ENCODE assay signal across 15 mouse cellular contexts in the genomic region with DNA sequence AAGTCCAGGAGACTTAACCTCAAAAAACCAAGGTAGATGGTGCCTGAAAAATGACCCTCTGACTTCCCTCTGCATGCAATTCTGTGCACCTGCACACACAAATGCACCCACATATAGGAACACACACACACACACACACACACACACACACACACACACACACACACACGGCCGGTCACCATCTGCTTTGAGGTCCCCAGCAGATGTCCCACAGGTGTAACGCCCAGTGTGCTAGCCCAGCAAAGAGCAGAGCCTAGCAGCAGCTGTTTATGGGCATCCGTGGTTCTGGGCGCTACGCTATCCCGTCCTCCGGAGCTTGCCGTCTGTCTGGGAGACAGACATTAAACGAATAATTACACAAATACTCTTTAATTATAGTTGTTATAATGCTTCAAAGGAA. TPM values are rescaled to one million over a fixed set of nuclear protein-coding genes. Genes with fewer than 3 reads are reported as not detected.
DNase-seq lines count a peak whose midpoint lies in the region; ATAC-seq and TF ChIP-seq lines count a peak whose summit lies in the region.
"Had no signal": no experiment of that assay in that cellular context is flagged by ENCODE, and none has a peak within 500 bp of the region (broad histone marks: within the 10 kb centered on the region; RNA-seq: fewer than 3 reads in every experiment).

No protein-coding gene starts in this region.

- peaks cover 5% of the 10 kb centered on the region; the same call in 1 of the 2 replicates for H3K36me3 ChIP-seq in forebrain, embryonic 13.5 days (ENCODE audit: poor library complexity, severe bottlenecking)
- no peaks in the 10 kb centered on the region for H3K36me3 ChIP-seq in forebrain, embryonic 11.5 days (ENCODE audit: control insufficient read depth, insufficient read depth, low read length)
- no peaks in the 10 kb centered on the region for H3K36me3 ChIP-seq in liver, adult 2 months (ENCODE audit: control insufficient read depth, insufficient read depth, low read length)
- H3K36me3 ChIP-seq in macrophage (ENCODE audit: inconsistent target) = no peaks in the 10 kb centered on the region

- no peak for TF ChIP-seq CTCF in liver, adult 2 months (IDR thresholded peaks at IDR 0.05; ENCODE audit: low read depth, low read length)
- no peak for TF ChIP-seq CTCF in brain, embryonic 14.5 days (IDR thresholded peaks at IDR 0.05; ENCODE audit: borderline replicate concordance, extremely low read depth, insufficient read depth, insufficient read length)

- ATAC-seq in forebrain, embryonic 13.5 days = peak; percentile 42; the same call in 1 of the 2 replicates
- ATAC-seq in forebrain, embryonic 11.5 days (replicated peaks; ENCODE audit: low FRiP score) = no peak; the same call in 1 of the 2 replicates

- H3K27me3 ChIP-seq in forebrain, embryonic 13.5 days = no peaks in the 10 kb centered on the region
- H3K27me3 ChIP-seq in forebrain, embryonic 11.5 days (ENCODE audit: control insufficient read depth, insufficient read depth, low read length) = no peaks in the 10 kb centered on the region
- no peaks in the 10 kb centered on the region for H3K27me3 ChIP-seq in liver, adult 2 months (ENCODE audit: control insufficient read depth, insufficient read depth, low read length)

- no peak for TF ChIP-seq POLR2A in liver, adult 2 months (IDR thresholded peaks at IDR 0.05; ENCODE audit: extremely low read depth, insufficient read depth, low read length)
- TF ChIP-seq POLR2A in brain, embryonic 14.5 days (IDR thresholded peaks at IDR 0.05; ENCODE audit: borderline replicate concordance, extremely low read depth, insufficient read depth, insufficient read length, poor library complexity, severe bottlenecking) = no peak

- H3K4me3 ChIP-seq in forebrain, embryonic 13.5 days = no peak overlapping the region
- no peak overlapping the region for H3K4me3 ChIP-seq in forebrain, embryonic 11.5 days (ENCODE audit: low read depth, low read length)
- no peak overlapping the region for H3K4me3 ChIP-seq in liver, adult 2 months (ENCODE audit: insufficient read depth, low read depth, low read length)
- no peak overlapping the region for H3K4me3 ChIP-seq in macrophage (ENCODE audit: inconsistent target)

- no peak for DNase-seq in forebrain, embryonic 11.5 days (ENCODE audit: low spot score)
- no peak for DNase-seq in liver, adult 2 months (ENCODE audit: extremely low read depth, low read depth, low spot score)
- DNase-seq in liver = no peak
- DNase-seq in brain, embryonic 14.5 days (ENCODE audit: low read depth) = peak; percentile 39
- DNase-seq in ovary, postnatal 10 days (ENCODE audit: low spot score) = no peak
- no peak for DNase-seq in lung, postnatal 25 days (ENCODE audit: low spot score)
- DNase-seq: adrenal gland, adult 8-10 months; cerebellum, adult 9-10 months; heart, postnatal 4 days; kidney, postnatal 14 days had no signal

- peak overlapping the region; percentile 33 for H3K4me2 ChIP-seq in forebrain, embryonic 13.5 days
- no peak overlapping the region for H3K4me2 ChIP-seq in forebrain, embryonic 11.5 days (ENCODE audit: low read depth, low read length, severe bottlenecking)
- H3K4me2 ChIP-seq: heart, embryonic 11.5 days; midbrain, embryonic 11.5 days had no signal

- H3K9me3 ChIP-seq in forebrain, embryonic 13.5 days (replicated peaks) = no peaks in the 10 kb centered on the region; the same call in 1 of the 2 replicates
- H3K9me3 ChIP-seq in forebrain, embryonic 11.5 days (ENCODE audit: control insufficient read depth, low read length) = no peaks in the 10 kb centered on the region
- H3K9me3 ChIP-seq: G1E had no signal

- H3K9ac ChIP-seq in forebrain, embryonic 13.5 days = no peak overlapping the region
- H3K9ac ChIP-seq in forebrain, embryonic 11.5 days (ENCODE audit: low read length) = no peak overlapping the region
- peak overlapping the region; percentile 9; the same call in 1 of the 2 replicates for H3K9ac ChIP-seq in liver, adult 2 months (ENCODE audit: low read depth, low read length)

- H3K27ac ChIP-seq in forebrain, embryonic 13.5 days = no peak overlapping the region; the same call in 1 of the 2 replicates
- no peak overlapping the region for H3K27ac ChIP-seq in forebrain, embryonic 11.5 days (ENCODE audit: low read depth, low read length)
- no peak overlapping the region for H3K27ac ChIP-seq in liver, adult 2 months (replicated peaks; ENCODE audit: insufficient read depth, low read depth, low read length)
- peak overlapping the region; percentile 84; the same call in 1 of the 2 replicates for H3K27ac ChIP-seq in macrophage

- 33% methylated on average over 10 of the region's 10 CpGs for WGBS in forebrain, embryonic 13.5 days
- WGBS in forebrain, embryonic 11.5 days = 62% methylated on average over 10 of the region's 10 CpGs
- 65% methylated on average over 10 of the region's 10 CpGs for WGBS in liver, adult 2 months
- 85% methylated on average over 10 of the region's 10 CpGs for WGBS in macrophage (ENCODE audit: missing documents)

- H3K4me1 ChIP-seq in forebrain, embryonic 13.5 days = peaks cover 79% of the 10 kb centered on the region
- peaks cover 16% of the 10 kb centered on the region for H3K4me1 ChIP-seq in forebrain, embryonic 11.5 days (replicated peaks; ENCODE audit: control insufficient read depth, insufficient read depth, low read length)
- H3K4me1 ChIP-seq in liver, adult 2 months (ENCODE audit: control insufficient read depth, insufficient read depth, low read length) = peaks cover 46% of the 10 kb centered on the region

- H3K79me2 ChIP-seq in liver, adult 2 months (ENCODE audit: control insufficient read depth, insufficient read depth, low read length) = peaks cover 45% of the 10 kb centered on the region; the same call in 1 of the 2 replicates
- H3K79me2 ChIP-seq in macrophage (ENCODE audit: inconsistent target) = peaks cover 94% of the 10 kb centered on the region

RNA-seq across cellular contexts. Expression of a gene that starts 6.9 kb away (rescaled TPM):
- 20.6 and 23.1 TPM in 2 replicates for polyA plus RNA-seq in forebrain, embryonic 13.5 days (2015; fragmentation: Nextera tagmentation; extraction: Ambion mirVana)
- polyA plus RNA-seq in forebrain, embryonic 11.5 days (2014; fragmentation: Nextera tagmentation; extraction: Ambion mirVana) = 27.9 and 33.0 TPM in 2 replicates
- 5.4 and 5.6 TPM in 2 replicates for total RNA-seq in liver, adult 2 months (2014; rRNA removed)
- 9.7 and 12.7 TPM in 2 replicates for polyA plus RNA-seq in liver, adult 2 months (2012; rRNA removed)
- 34.8 and 36.1 TPM in 2 replicates for polyA plus RNA-seq in brain, embryonic 14.5 days (2012; rRNA removed)
- total RNA-seq in macrophage (2018; cell fraction: chromatin; rRNA removed) = 100 to 1,000 TPM in 9 of 26 experiments, 10 to 100 TPM in 17; 10.9 to 127 (median 87.0) TPM
- 10 to 100 TPM; 18.9 to 85.9 (median 65.4) TPM for total RNA-seq in macrophage (2018; cell fraction: cytosol; rRNA removed)
- total RNA-seq in macrophage (2018; cell fraction: nucleus; rRNA removed) = 100 to 1,000 TPM in 9 of 26 experiments, 10 to 100 TPM in 17; 15.7 to 151 (median 83.9) TPM
- 33.7 to 69.0 TPM (median 50.1 TPM) in 3 replicates for polyA plus RNA-seq in macrophage (2018)
